Mouse (Mus musculus) limb, embryonic 15.5 days (tissue): ENCODE data around the gene Pgap3. TPM values are rescaled to one million over a fixed set of nuclear protein-coding genes. Genes with fewer than 3 reads are reported as not detected.

Experiments used
- ATAC-seq: fragments of 200-750 bp; cut with Nextera tagmentation; 2 replicates; pipeline ENCODE4 v1.8.0; 2017; ENCODE audit warnings: low read depth, moderate TSS enrichment; ENCODE audit not compliant: insufficient number of reproducible peaks, low FRiP score, low TSS enrichment
- H3K27ac ChIP-seq: fragments of 300-500 bp; sonication (generic); 2 replicates; pipeline ENCODE4 v1.5.1; 2015; ENCODE audit warnings: moderate library complexity, mild to moderate bottlenecking, inconsistent platforms
- H3K27me3 ChIP-seq: fragments of 300-500 bp; sonication (generic); 2 replicates; pipeline ENCODE4 v1.6.1; 2015; ENCODE audit warnings: inconsistent platforms
- H3K36me3 ChIP-seq: fragments of 300-500 bp; sonication (generic); 2 replicates; pipeline ENCODE4 v1.6.1; 2015; ENCODE audit warnings: inconsistent platforms
- H3K4me1 ChIP-seq: fragments of 300-500 bp; sonication (generic); 2 replicates; pipeline ENCODE4 v1.6.1; 2015; ENCODE audit warnings: inconsistent platforms
- H3K4me2 ChIP-seq: fragments of 300-500 bp; sonication (generic); 2 replicates; pipeline ENCODE4 v1.6.1; 2015; ENCODE audit warnings: mild to moderate bottlenecking, inconsistent platforms
- H3K4me3 ChIP-seq: fragments of 300-500 bp; sonication (generic); 2 replicates; pipeline ENCODE4 v1.5.1; 2015; ENCODE audit warnings: mild to moderate bottlenecking, inconsistent platforms
- H3K9ac ChIP-seq: fragments of 300-500 bp; sonication (generic); 2 replicates; pipeline ENCODE4 v1.6.1; 2015; ENCODE audit warnings: inconsistent platforms
- H3K9me3 ChIP-seq: fragments of 300-500 bp; sonication (generic); 2 replicates; pipeline ENCODE4 v1.6.1; 2016; ENCODE audit warnings: inconsistent platforms
- WGBS: fragments of 180-500 bp; shearing (Covaris S2); methylation state at CpG from one replicate; pipeline ENCODE4 v1.1.7; 2015; 5-methylcytosine and 5-hydroxymethylcytosine counted together
- polyA plus RNA-seq: library from polyadenylated mRNA; unstranded; fragments of >200 nt; fragmentation: Nextera tagmentation; extraction: Ambion mirVana; gene quantifications from 2 replicates; pipeline ENCODE4 v1.2.1, GENCODE M21; 2015

Pgap3 gene
- 12.6 and 13.0 TPM in 2 replicates for polyA plus RNA-seq

- no peaks in the 10 kb centered on the region for H3K9me3 ChIP-seq
- under 1% methylated on average over 40 of the region's 40 CpGs for WGBS
- peaks cover 13% of the 10 kb centered on the region for H3K4me1 ChIP-seq
- H3K9ac ChIP-seq = peak within 1 kb of the TSS; percentile 63
- peak within 1 kb of the TSS; percentile 67 for H3K4me2 ChIP-seq
- H3K36me3 ChIP-seq = peaks cover 10% of the 10 kb centered on the region
- H3K27me3 ChIP-seq = no peaks in the 10 kb centered on the region
- H3K4me3 ChIP-seq = peak within 1 kb of the TSS; percentile 79
- H3K27ac ChIP-seq = peak within 1 kb of the TSS; percentile 97
- ATAC-seq = peak; percentile 88
Measured at GRCm38 (mm10) chr11:98400161-98400726, at the start of gene Pgap3. Gene Pgap3, minus strand, starts transcription at chr11:98400490.

GRCm38 (mm10) chr11:98449419-98449818 is 49.1 kb upstream of the Pgap3 start:
- WGBS = 80% methylated on average over 3 of the region's 3 CpGs
- peaks cover 39% of the 10 kb centered on the region for H3K27me3 ChIP-seq
- H3K4me1 ChIP-seq = peaks cover 20% of the 10 kb centered on the region
- no peak overlapping the region for H3K4me2 ChIP-seq
- no peak overlapping the region for H3K27ac ChIP-seq
- no peaks in the 10 kb centered on the region for H3K36me3 ChIP-seq
- H3K9me3 ChIP-seq = no peaks in the 10 kb centered on the region
- no peak overlapping the region for H3K9ac ChIP-seq
- H3K4me3 ChIP-seq = no peak overlapping the region
- no peak for ATAC-seq

- Histone ChIP-seq H3K27ac (no peak overlapping the region), H3K36me3 (no peaks in the 10 kb centered on the region), H3K27me3 (peaks cover 39% of the 10 kb centered on the region), H3K9me3 (no peaks in the 10 kb centered on the region), H3K4me1 (peaks cover 20% of the 10 kb centered on the region), H3K4me3 (peak overlapping the region; percentile 29; the same call in 1 of the 2 replicates), H3K4me2 (0 out of 2 replicates have a peak overlapping the region, but pooled peaks have one; percentile 28), H3K9ac (no peak overlapping the region)
- ATAC-seq = no peak
- WGBS = 43% methylated on average over 13 of the region's 13 CpGs
Measured at GRCm38 (mm10) chr11:98448191-98448790, 48.0 kb upstream of the Pgap3 start.

- ATAC-seq = no peak
- peaks cover 39% of the 10 kb centered on the region for H3K27me3 ChIP-seq
Measured at GRCm38 (mm10) chr11:98447475-98447834, 47.2 kb upstream of the Pgap3 start.

GRCm38 (mm10) chr11:98446562-98447474 is 46.5 kb upstream of the Pgap3 start:
- no peak for ATAC-seq
- WGBS = 2% methylated on average over 33 of the region's 33 CpGs
- Histone ChIP-seq H3K4me3 (peak overlapping the region; percentile 29), H3K36me3 (no peaks in the 10 kb centered on the region), H3K9me3 (no peaks in the 10 kb centered on the region), H3K4me1 (peaks cover 20% of the 10 kb centered on the region), H3K9ac (no peak overlapping the region), H3K27ac (no peak overlapping the region), H3K27me3 (peaks cover 39% of the 10 kb centered on the region), H3K4me2 (peak overlapping the region; percentile 28)

More at GRCm38 (mm10) chr11:98447475-98447834, 47.2 kb upstream of the Pgap3 start:
- peak overlapping the region; percentile 28 for H3K4me2 ChIP-seq
- peak overlapping the region; percentile 29 for H3K4me3 ChIP-seq
- no peak overlapping the region for H3K27ac ChIP-seq
- 24% methylated on average over 7 of the region's 7 CpGs for WGBS
- H3K4me1 ChIP-seq = peaks cover 20% of the 10 kb centered on the region
- H3K36me3 ChIP-seq = no peaks in the 10 kb centered on the region
- H3K9ac ChIP-seq = no peak overlapping the region
- H3K9me3 ChIP-seq = no peaks in the 10 kb centered on the region

GRCm38 (mm10) chr11:98446213-98446561 is 45.9 kb upstream of the Pgap3 start, which contains the start of gene Grb7:
Gene Grb7, plus strand, starts transcription at chr11:98446394.
- whole genome bisulfite sequencing = 11% methylated on average over 5 of the region's 5 CpGs
- H3K27me3 ChIP-seq = peaks cover 39% of the 10 kb centered on the region

GRCm38 (mm10) chr11:98445679-98446078 is 45.4 kb upstream of the Pgap3 start:
- 34% methylated on average over 4 of the region's 4 CpGs for WGBS
- no peak for ATAC-seq
- H3K27me3 ChIP-seq = peaks cover 39% of the 10 kb centered on the region

More at GRCm38 (mm10) chr11:98446213-98446561, 45.9 kb upstream of the Pgap3 start, which contains the start of gene Grb7:
- Histone ChIP-seq H3K27ac (no peak within 1 kb of the TSS), H3K4me3 (peak within 1 kb of the TSS; percentile 29), H3K9ac (no peak within 1 kb of the TSS), H3K36me3 (no peaks in the 10 kb centered on the region), H3K9me3 (no peaks in the 10 kb centered on the region), H3K4me1 (peaks cover 20% of the 10 kb centered on the region), H3K4me2 (peak within 1 kb of the TSS; percentile 28)
- no peak for ATAC-seq

GRCm38 (mm10) chr11:98445238-98445637 is 44.9 kb upstream of the Pgap3 start:
- Histone ChIP-seq H3K36me3 (no peaks in the 10 kb centered on the region), H3K9me3 (no peaks in the 10 kb centered on the region), H3K27me3 (peaks cover 39% of the 10 kb centered on the region), H3K4me2 (no peak overlapping the region), H3K4me1 (peaks cover 17% of the 10 kb centered on the region), H3K9ac (no peak overlapping the region), H3K27ac (no peak overlapping the region), H3K4me3 (no peak overlapping the region)
- ATAC-seq = no peak
- 23% methylated on average over 1 of the region's 1 CpGs for WGBS

More at GRCm38 (mm10) chr11:98445679-98446078, 45.4 kb upstream of the Pgap3 start:
- H3K36me3 ChIP-seq = no peaks in the 10 kb centered on the region
- H3K4me2 ChIP-seq = no peak overlapping the region
- no peak overlapping the region for H3K9ac ChIP-seq
- peaks cover 20% of the 10 kb centered on the region for H3K4me1 ChIP-seq
- no peak overlapping the region for H3K4me3 ChIP-seq
- no peaks in the 10 kb centered on the region for H3K9me3 ChIP-seq
- H3K27ac ChIP-seq = no peak overlapping the region

- 89% methylated on average over 1 of the region's 1 CpGs for WGBS
- H3K4me2 ChIP-seq = no peak overlapping the region
- peaks cover 35% of the 10 kb centered on the region for H3K27me3 ChIP-seq
- H3K4me3 ChIP-seq = no peak overlapping the region
- ATAC-seq = no peak
- H3K4me1 ChIP-seq = peaks cover 16% of the 10 kb centered on the region
- no peak overlapping the region for H3K27ac ChIP-seq
- H3K36me3 ChIP-seq = no peaks in the 10 kb centered on the region
- H3K9ac ChIP-seq = no peak overlapping the region
- no peaks in the 10 kb centered on the region for H3K9me3 ChIP-seq
Measured at GRCm38 (mm10) chr11:98443688-98444087, 43.4 kb upstream of the Pgap3 start.

GRCm38 (mm10) chr11:98438331-98439158 is 38.3 kb upstream of the Pgap3 start, which contains the start of gene Mien1:
Gene Mien1, minus strand, starts transcription at chr11:98438991.
- Histone ChIP-seq H3K36me3 (peaks cover 34% of the 10 kb centered on the region), H3K9me3 (no peaks in the 10 kb centered on the region), H3K4me1 (peaks cover 12% of the 10 kb centered on the region), H3K27ac (peak within 1 kb of the TSS; percentile 81), H3K9ac (peak within 1 kb of the TSS; percentile 42), H3K4me2 (peak within 1 kb of the TSS; percentile 78), H3K27me3 (no peaks in the 10 kb centered on the region), H3K4me3 (peak within 1 kb of the TSS; percentile 81)
- 2% methylated on average over 43 of the region's 43 CpGs for whole genome bisulfite sequencing
- ATAC-seq = peak; percentile 83

- no peak overlapping the region for H3K9ac ChIP-seq
- no peak for ATAC-seq
- H3K4me3 ChIP-seq = 0 out of 2 replicates have a peak overlapping the region, but pooled peaks have one; percentile 81
- H3K9me3 ChIP-seq = no peaks in the 10 kb centered on the region
- WGBS = 77% methylated on average over 6 of the region's 6 CpGs
- no peak overlapping the region for H3K27ac ChIP-seq
- no peak overlapping the region for H3K4me2 ChIP-seq
- peaks cover 12% of the 10 kb centered on the region for H3K4me1 ChIP-seq
- H3K27me3 ChIP-seq = no peaks in the 10 kb centered on the region
- peaks cover 43% of the 10 kb centered on the region for H3K36me3 ChIP-seq
Measured at GRCm38 (mm10) chr11:98437441-98437840, 37.2 kb upstream of the Pgap3 start.
